Mouse (Mus musculus) heart, embryonic 14.5 days (tissue): ENCODE data around the gene Herpud2. TPM values are rescaled to one million over a fixed set of nuclear protein-coding genes. Genes with fewer than 3 reads are reported as not detected.

Experiments
- ATAC-seq: fragments of 200-750 bp; cut with Nextera tagmentation; 2 replicates; pipeline ENCODE4 v1.8.0; 2017; ENCODE audit warnings: low read depth, moderate TSS enrichment; ENCODE audit not compliant: insufficient number of reproducible peaks, insufficient read depth, low FRiP score
- H3K27ac ChIP-seq, 2 experiments: fragments of 200-500 bp in 1 of 2; fragments of 300-500 bp in 1 of 2; sonication (generic) in 1 of 2; replicated peaks in 1 of 2; 2 replicates each; pipeline ENCODE4 v1.5.1; 2012 to 2014; ENCODE audit warnings: low read depth in 2 of 2, low read length in 2 of 2, control low read depth in 1 of 2, mild to moderate bottlenecking in 1 of 2, mixed read lengths in 1 of 2; ENCODE audit not compliant: control insufficient read depth in 1 of 2, insufficient read depth in 1 of 2
- H3K27me3 ChIP-seq: fragments of 300-500 bp; sonication (generic); 2 replicates; pipeline ENCODE4 v1.6.1; 2014; ENCODE audit warnings: mild to moderate bottlenecking, low read length, control low read depth; ENCODE audit not compliant: control insufficient read depth, insufficient read depth
- H3K36me3 ChIP-seq: fragments of 300-500 bp; sonication (generic); 2 replicates; pipeline ENCODE4 v1.6.1; 2014; ENCODE audit warnings: mild to moderate bottlenecking, control low read depth, low read length, mixed read lengths; ENCODE audit not compliant: control insufficient read depth, insufficient read depth
- H3K4me1 ChIP-seq, 2 experiments: fragments of 200-500 bp in 1 of 2; fragments of 300-500 bp in 1 of 2; sonication (generic) in 1 of 2; 2 replicates each; pipeline ENCODE4 v1.6.1; 2012 to 2014; ENCODE audit warnings: low read length in 2 of 2, control low read depth in 1 of 2, mixed read lengths in 1 of 2; ENCODE audit not compliant: control insufficient read depth in 2 of 2, insufficient read depth in 2 of 2
- H3K4me2 ChIP-seq: fragments of 300-500 bp; sonication (generic); 2 replicates; pipeline ENCODE4 v1.6.1; 2014; ENCODE audit warnings: mild to moderate bottlenecking, low read length
- H3K4me3 ChIP-seq, 2 experiments: fragments of 200-500 bp in 1 of 2; fragments of 300-500 bp in 1 of 2; sonication (generic) in 1 of 2; 2 replicates each; pipeline ENCODE4 v1.5.1; 2012 to 2014; ENCODE audit warnings: low read length in 2 of 2, mild to moderate bottlenecking in 2 of 2, control low read depth in 1 of 2, low read depth in 1 of 2, moderate library complexity in 1 of 2; ENCODE audit not compliant: control insufficient read depth in 1 of 2, insufficient read depth in 1 of 2
- H3K9ac ChIP-seq: fragments of 300-500 bp; sonication (generic); 2 replicates; pipeline ENCODE4 v1.6.1; 2014; ENCODE audit warnings: mild to moderate bottlenecking, low read length
- H3K9me3 ChIP-seq: fragments of 300-500 bp; sonication (generic); 2 replicates; pipeline ENCODE4 v1.6.1; 2016; ENCODE audit warnings: low read length, control low read depth; ENCODE audit not compliant: control insufficient read depth
- WGBS: fragments of 180-500 bp; shearing (Covaris S2); extraction: QIAGEN DNeasy Blood & Tissue Kit; methylation state at CpG from one replicate; pipeline ENCODE4 v1.1.7; 2014; 5-methylcytosine and 5-hydroxymethylcytosine counted together
- polyA plus RNA-seq: library from polyadenylated mRNA; unstranded; fragments of >200 nt; fragmentation: Nextera tagmentation; extraction: Ambion mirVana; gene quantifications from 2 replicates; pipeline ENCODE4 v1.2.1, GENCODE M21; 2014

The Herpud2 gene
- polyA plus RNA-seq, 1 experiment from 2014 or later: 36.7 TPM

GRCm38 (mm10) chr9:25075977-25076376 is 75.6 kb downstream of the Herpud2 start:
- H3K9ac ChIP-seq: no peak overlapping the region
- 7% methylated on average over 3 of the region's 3 CpGs for whole genome bisulfite sequencing
- H3K27me3 ChIP-seq: no peaks in the 10 kb centered on the region
- no peak overlapping the region for H3K4me3 ChIP-seq
- no peaks in the 10 kb centered on the region for H3K9me3 ChIP-seq
- 0 out of 2 replicates have a peak overlapping the region, but pooled peaks have one; percentile 21 for H3K4me2 ChIP-seq
- peak; percentile 83 for ATAC-seq
- H3K36me3 ChIP-seq: no peaks in the 10 kb centered on the region
- peaks cover 18 to 31% of the 10 kb centered on the region in 2 experiments for H3K4me1 ChIP-seq
- peak overlapping the region; percentile 81 to 90 for H3K27ac ChIP-seq

DNA sequence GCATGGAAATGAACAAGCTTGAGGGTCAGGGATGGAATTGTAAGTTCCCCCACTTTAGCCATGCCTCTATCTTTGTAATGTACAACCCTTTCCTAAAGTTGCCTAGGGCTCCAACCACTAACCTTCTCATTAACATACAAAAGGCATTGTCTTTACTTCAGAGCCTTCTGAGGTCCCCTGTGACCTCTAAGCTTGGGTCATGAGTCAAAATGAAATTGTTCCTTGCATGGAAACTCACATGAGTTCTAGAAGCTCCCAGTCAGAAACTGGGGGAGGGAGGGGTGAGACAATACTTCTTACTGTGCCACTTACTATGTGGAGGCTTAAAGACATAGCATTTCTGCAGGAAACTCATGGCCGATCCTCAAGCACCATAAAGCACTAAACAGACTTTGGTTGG is 79.0 kb downstream of the Herpud2 start:
- Histone ChIP-seq H3K4me3 (no peak overlapping the region), H3K27me3 (no peaks in the 10 kb centered on the region), H3K27ac (no peak overlapping the region), H3K36me3 (no peaks in the 10 kb centered on the region), H3K4me1 (peaks cover 18 to 31% of the 10 kb centered on the region in 2 experiments), H3K9ac (no peak overlapping the region), H3K4me2 (no peak overlapping the region), H3K9me3 (no peaks in the 10 kb centered on the region)
- WGBS: 86% methylated on average over 1 of the region's 1 CpGs
- ATAC-seq: no peak

GRCm38 (mm10) chr9:25058726-25059125 is 92.9 kb downstream of the Herpud2 start:
- Histone ChIP-seq H3K4me3 (no peak overlapping the region), H3K36me3 (no peaks in the 10 kb centered on the region), H3K4me1 (peaks cover 0 to 2% of the 10 kb centered on the region in 2 experiments; a peak in 2 of 4 replicates), H3K27ac (no peak overlapping the region), H3K9me3 (no peaks in the 10 kb centered on the region), H3K27me3 (no peaks in the 10 kb centered on the region), H3K4me2 (no peak overlapping the region), H3K9ac (no peak overlapping the region)
- no peak for ATAC-seq
- 57% methylated on average over 2 of the region's 3 CpGs for WGBS

Other genes with a start within 250 kb of the Herpud2 start
- gene Gm10181, start 62.4 kb downstream of the Herpud2 start, polyA plus RNA-seq: not detected in 2 replicates
- 265 and 268 TPM in 2 replicates for gene Sept7, start 100.6 kb upstream of the Herpud2 start, polyA plus RNA-seq